Mouse (Mus musculus) liver, adult 10 weeks (tissue): ENCODE data around the gene Gm28870. TPM values are rescaled to one million over a fixed set of nuclear protein-coding genes. Genes with fewer than 3 reads are reported as not detected.

Experiments
- polyA plus RNA-seq: library from polyadenylated mRNA; stranded (reverse); fragments of 350-450 nt; fragmentation: Illumina TruSeq; extraction: RNeasy Lipid Tissue Mini Kit (QIAGEN cat#74804); gene quantifications from one replicate; pipeline ENCODE4 v1.2.3, GENCODE M21; 2014; ENCODE audit warnings: low read depth, low replicate concordance

The Gm28870 gene
- not detected for polyA plus RNA-seq

DNA sequence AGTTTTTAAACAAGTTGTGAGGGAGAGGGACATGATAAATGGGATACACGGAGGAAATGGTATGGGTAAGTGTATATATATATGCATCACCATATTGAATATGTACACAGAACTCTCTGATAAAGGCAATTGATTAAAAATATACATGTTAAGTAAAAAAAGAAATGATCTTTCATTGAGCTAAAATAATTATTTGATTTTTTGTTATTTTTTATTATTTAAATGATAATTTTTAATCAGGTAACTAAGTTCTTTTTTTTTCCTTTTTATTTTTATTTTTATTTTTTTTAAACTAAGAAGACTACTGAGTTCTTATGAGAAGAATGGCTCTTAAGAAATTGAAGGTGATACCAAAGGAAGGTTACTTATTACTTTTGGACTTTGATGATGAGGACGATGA, at the start of gene Gm28870:
Gene Gm28870, plus strand, starts transcription at position 301 of the 400 bp plus-strand sequence.

